Mouse (Mus musculus) midbrain, embryonic 13.5 days (tissue): Measurements from ENCODE around the gene Ndnf. TPM values are rescaled to one million over a fixed set of nuclear protein-coding genes. Genes with fewer than 3 reads are reported as not detected.

Experiments used
- ATAC-seq: fragments of 200-750 bp; cut with Nextera tagmentation; 2 replicates; pipeline ENCODE4 v1.8.0; 2017; ENCODE audit warnings: mild to moderate bottlenecking, moderate TSS enrichment, moderate library complexity
- H3K27ac ChIP-seq: fragments of 300-500 bp; sonication (generic); 2 replicates; pipeline ENCODE4 v1.5.1; 2015; ENCODE audit warnings: inconsistent platforms, mild to moderate bottlenecking, moderate library complexity
- H3K27me3 ChIP-seq: fragments of 300-500 bp; sonication (generic); 2 replicates; pipeline ENCODE4 v1.6.1; 2015; ENCODE audit warnings: mild to moderate bottlenecking, inconsistent platforms
- H3K36me3 ChIP-seq: fragments of 300-500 bp; sonication (generic); 2 replicates; pipeline ENCODE4 v1.6.1; 2015; ENCODE audit warnings: mild to moderate bottlenecking, inconsistent platforms
- H3K4me1 ChIP-seq: fragments of 300-500 bp; sonication (generic); replicated peaks from 2 replicates; pipeline ENCODE4 v1.6.1; 2015; ENCODE audit warnings: inconsistent platforms
- H3K4me2 ChIP-seq: fragments of 300-500 bp; sonication (generic); replicated peaks from 2 replicates; pipeline ENCODE4 v1.6.1; 2015; ENCODE audit warnings: moderate library complexity, mild to moderate bottlenecking, inconsistent platforms
- H3K4me3 ChIP-seq: fragments of 300-500 bp; sonication (generic); replicated peaks from 2 replicates; pipeline ENCODE4 v1.5.1; 2015; ENCODE audit warnings: mild to moderate bottlenecking, inconsistent platforms
- H3K9ac ChIP-seq: fragments of 300-500 bp; sonication (generic); replicated peaks from 2 replicates; pipeline ENCODE4 v1.6.1; 2015; ENCODE audit warnings: mild to moderate bottlenecking, inconsistent platforms
- H3K9me3 ChIP-seq: fragments of 300-500 bp; sonication (generic); 2 replicates; pipeline ENCODE4 v1.6.1; 2016; ENCODE audit warnings: mild to moderate bottlenecking, inconsistent platforms
- WGBS: fragments of 180-500 bp; shearing (Covaris S2); methylation state at CpG from one replicate; pipeline ENCODE4 v1.1.7; 2015; 5-methylcytosine and 5-hydroxymethylcytosine counted together
- polyA plus RNA-seq: library from polyadenylated mRNA; unstranded; fragments of >200 nt; fragmentation: Nextera tagmentation; extraction: Ambion mirVana; gene quantifications from 2 replicates; pipeline ENCODE4 v1.2.1, GENCODE M21; 2015

Ndnf gene
- polyA plus RNA-seq, 1 experiment from 2014 or later = 3.1 TPM

GRCm38 (mm10) chr6:65760073-65760472 lies 88.7 kb downstream of the Ndnf start:
- no peak overlapping the region for H3K4me2 ChIP-seq
- no peaks in the 10 kb centered on the region for H3K36me3 ChIP-seq
- ATAC-seq = no peak
- H3K9ac ChIP-seq = no peak overlapping the region
- peaks cover 2% of the 10 kb centered on the region; the same call in 1 of the 2 replicates for H3K4me1 ChIP-seq
- no peak overlapping the region for H3K4me3 ChIP-seq
- 91% methylated on average over 3 of the region's 3 CpGs for WGBS
- H3K27me3 ChIP-seq = no peaks in the 10 kb centered on the region
- no peaks in the 10 kb centered on the region for H3K9me3 ChIP-seq
- H3K27ac ChIP-seq = no peak overlapping the region

Other genes with a start within 250 kb of the Ndnf start
- gene Tnip3, start 146.3 kb upstream of the Ndnf start, polyA plus RNA-seq = not detected in 2 replicates
- 6.8 and 7.2 TPM in 2 replicates for gene Prdm5, start 107.4 kb downstream of the Ndnf start, polyA plus RNA-seq